Mouse (Mus musculus): ENCODE data around the gene Scn5a. TPM values are rescaled to one million over a fixed set of nuclear protein-coding genes. Genes with fewer than 3 reads are reported as not detected.

Scn5a gene
- total and polyA plus RNA-seq, 3 experiments: 0.27 TPM; not detected in 2

- no peak for TF ChIP-seq GATA2 (IDR thresholded peaks at IDR 0.05; ENCODE audit: borderline replicate concordance, low read depth, low read length)
- no peak for TF ChIP-seq GATA1 (IDR thresholded peaks at IDR 0.05; ENCODE audit: borderline replicate concordance, low read length)
- TF ChIP-seq CTCF (IDR thresholded peaks at IDR 0.05; ENCODE audit: low read depth, low read length): no peak
- no peak for TF ChIP-seq TAL1 (conservative IDR thresholded peaks at IDR 0.05; ENCODE audit: low read depth, low read length)
- no peak for TF ChIP-seq POLR2AphosphoS5 (IDR thresholded peaks at IDR 0.05; ENCODE audit: insufficient replicate concordance, low read depth, low read length)
- Histone ChIP-seq H3K4me3 (ENCODE audit: low read depth, low read length) (no peak overlapping the region), H3K27me3 (ENCODE audit: insufficient read depth, low read length) (peaks cover 7% of the 10 kb centered on the region; the same call in 1 of the 2 replicates), H3K4me1 (ENCODE audit: insufficient read depth, low read depth, low read length) (no peaks in the 10 kb centered on the region), H3K9me3 (replicated peaks) (no peaks in the 10 kb centered on the region), H3K36me3 (replicated peaks) (peaks cover 9% of the 10 kb centered on the region)
- ATAC-seq (ENCODE audit: extremely low read depth, insufficient number of reproducible peaks, low FRiP score, poor library complexity, severe bottlenecking) (no peak), DNase-seq (ENCODE audit: low spot score) (no peak)
Observed at GRCm38 (mm10) chr9:119438065-119438464, 140.8 kb downstream of the Scn5a start.

- H3K27me3 ChIP-seq (ENCODE audit: insufficient read depth, low read length): peaks cover 5% of the 10 kb centered on the region; the same call in 1 of the 2 replicates
- DNase-seq (ENCODE audit: low spot score): no peak
- H3K36me3 ChIP-seq (replicated peaks): peaks cover 25% of the 10 kb centered on the region
- TF ChIP-seq GATA1 (IDR thresholded peaks at IDR 0.05; ENCODE audit: borderline replicate concordance, low read length): no peak
- TF ChIP-seq POLR2AphosphoS5 (IDR thresholded peaks at IDR 0.05; ENCODE audit: insufficient replicate concordance, low read depth, low read length): no peak
- no peak for TF ChIP-seq TAL1 (conservative IDR thresholded peaks at IDR 0.05; ENCODE audit: low read depth, low read length)
- no peak for TF ChIP-seq CTCF (IDR thresholded peaks at IDR 0.05; ENCODE audit: low read depth, low read length)
- TF ChIP-seq GATA2 (IDR thresholded peaks at IDR 0.05; ENCODE audit: borderline replicate concordance, low read depth, low read length): no peak
- H3K9me3 ChIP-seq (replicated peaks): no peaks in the 10 kb centered on the region
- no peak for ATAC-seq (ENCODE audit: extremely low read depth, insufficient number of reproducible peaks, low FRiP score, poor library complexity, severe bottlenecking)
- H3K4me1 ChIP-seq (ENCODE audit: insufficient read depth, low read depth, low read length): peaks cover 2% of the 10 kb centered on the region; the same call in 1 of the 2 replicates
- no peak overlapping the region for H3K4me3 ChIP-seq (ENCODE audit: low read depth, low read length)
Observed at GRCm38 (mm10) chr9:119435855-119436254, 143.0 kb downstream of the Scn5a start.

Other genes with a start within 250 kb of the Scn5a start
- 14.2 and 18.1 TPM in 2 replicates for gene Acaa1a, start 239.3 kb downstream of the Scn5a start, total RNA-seq (2014; fragmentation: Nextera tagmentation)
- 30.7 and 31.9 TPM in 2 replicates for gene Acaa1a, start 239.3 kb downstream of the Scn5a start, total RNA-seq (2017)
- gene Acaa1a, start 239.3 kb downstream of the Scn5a start, polyA plus RNA-seq (2012): 53.4 and 71.2 TPM in 2 replicates
- gene Myd88, start 237.6 kb downstream of the Scn5a start, total RNA-seq (2014; fragmentation: Nextera tagmentation): 24.4 and 31.3 TPM in 2 replicates
- gene Myd88, start 237.6 kb downstream of the Scn5a start, total RNA-seq (2017): 26.0 and 27.0 TPM in 2 replicates
- 8.9 and 12.3 TPM in 2 replicates for gene Myd88, start 237.6 kb downstream of the Scn5a start, polyA plus RNA-seq (2012)
- 20.0 and 23.7 TPM in 2 replicates for gene Xylb, start 221.6 kb downstream of the Scn5a start, total RNA-seq (2014; fragmentation: Nextera tagmentation)
- 9.9 and 10.3 TPM in 2 replicates for gene Xylb, start 221.6 kb downstream of the Scn5a start, total RNA-seq (2017)
- 7.7 and 8.1 TPM in 2 replicates for gene Xylb, start 221.6 kb downstream of the Scn5a start, polyA plus RNA-seq (2012)
- gene Slc22a14, start 213.5 kb downstream of the Scn5a start, total RNA-seq (2014; fragmentation: Nextera tagmentation): not detected in 2 replicates
- gene Slc22a14, start 213.5 kb downstream of the Scn5a start, total RNA-seq (2017): not detected in 2 replicates
- not detected in 2 replicates for gene Slc22a14, start 213.5 kb downstream of the Scn5a start, polyA plus RNA-seq (2012)
- gene Acvr2b, start 176.9 kb downstream of the Scn5a start, total RNA-seq (2014; fragmentation: Nextera tagmentation): 3.3 and 3.5 TPM in 2 replicates
- 2.7 and 3.2 TPM in 2 replicates for gene Acvr2b, start 176.9 kb downstream of the Scn5a start, total RNA-seq (2017)
- gene Acvr2b, start 176.9 kb downstream of the Scn5a start, polyA plus RNA-seq (2012): 5.0 and 5.1 TPM in 2 replicates
- gene Exog, start 134.1 kb downstream of the Scn5a start, total RNA-seq (2014; fragmentation: Nextera tagmentation): 13.0 and 15.0 TPM in 2 replicates
- 4.9 and 5.9 TPM in 2 replicates for gene Exog, start 134.1 kb downstream of the Scn5a start, total RNA-seq (2017)
- 1.7 and 2.8 TPM in 2 replicates for gene Exog, start 134.1 kb downstream of the Scn5a start, polyA plus RNA-seq (2012)
- not detected in 2 replicates for gene Scn10a, start 140.3 kb upstream of the Scn5a start, total RNA-seq (2014; fragmentation: Nextera tagmentation)
- gene Scn10a, start 140.3 kb upstream of the Scn5a start, total RNA-seq (2017): 0.06 and 0.11 TPM in 2 replicates
- gene Scn10a, start 140.3 kb upstream of the Scn5a start, polyA plus RNA-seq (2012): not detected in 2 replicates
- not detected in 2 replicates for gene Scn11a, start 246.4 kb upstream of the Scn5a start, total RNA-seq (2014; fragmentation: Nextera tagmentation)
- under 0.01 and 0.06 TPM in 2 replicates for gene Scn11a, start 246.4 kb upstream of the Scn5a start, total RNA-seq (2017)
- gene Scn11a, start 246.4 kb upstream of the Scn5a start, polyA plus RNA-seq (2012): not detected in 2 replicates